Mouse (Mus musculus): ENCODE measurements around the gene Cltrn.

Cltrn gene

DNA sequence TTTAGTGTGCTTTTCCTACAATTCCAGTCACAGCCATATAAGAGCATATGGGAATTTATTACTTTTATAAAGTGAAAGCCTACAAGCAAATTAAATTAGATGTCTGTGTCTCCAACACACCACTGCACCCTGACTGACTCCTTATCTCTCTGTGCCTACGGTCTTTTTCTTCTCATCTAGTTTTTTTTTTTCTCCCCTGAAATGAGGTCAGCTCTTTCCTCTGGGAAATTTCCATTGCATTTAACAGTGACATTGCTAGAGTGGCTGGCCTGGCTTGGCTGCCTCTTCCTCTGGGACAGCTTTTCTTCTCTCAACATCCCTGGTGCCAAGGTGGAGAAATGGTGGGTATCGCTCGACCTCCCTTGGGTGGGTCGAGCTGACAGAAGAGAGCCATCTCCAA lies at the start of gene Cltrn:
TSS of gene Cltrn (plus strand) at position 249 of the 400 bp plus-strand sequence.
- DNase-seq (ENCODE audit: extremely low read depth, low read depth, low spot score), result no peak

DNA sequence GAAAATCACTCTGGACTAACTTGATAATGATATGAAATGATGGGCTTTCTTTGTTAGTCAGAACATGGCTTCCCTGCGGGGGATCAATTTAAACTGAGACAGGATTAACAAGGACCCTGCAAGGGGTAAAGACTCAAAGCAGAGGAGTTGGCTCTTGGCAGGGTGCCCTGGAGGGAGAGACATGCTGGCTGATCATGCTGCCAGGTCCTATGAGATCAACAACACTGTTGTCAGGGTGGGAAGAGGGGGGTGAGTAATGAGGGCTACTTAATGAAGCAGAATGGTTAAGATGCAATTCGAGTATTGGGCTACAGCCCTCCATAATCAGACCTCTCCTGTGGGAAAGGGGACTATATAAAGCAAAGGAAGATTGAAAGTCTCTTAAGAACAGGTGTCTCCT lies 49.7 kb upstream of the Cltrn start:
- DNase-seq (ENCODE audit: extremely low read depth, low read depth, low spot score), result no peak

DNA sequence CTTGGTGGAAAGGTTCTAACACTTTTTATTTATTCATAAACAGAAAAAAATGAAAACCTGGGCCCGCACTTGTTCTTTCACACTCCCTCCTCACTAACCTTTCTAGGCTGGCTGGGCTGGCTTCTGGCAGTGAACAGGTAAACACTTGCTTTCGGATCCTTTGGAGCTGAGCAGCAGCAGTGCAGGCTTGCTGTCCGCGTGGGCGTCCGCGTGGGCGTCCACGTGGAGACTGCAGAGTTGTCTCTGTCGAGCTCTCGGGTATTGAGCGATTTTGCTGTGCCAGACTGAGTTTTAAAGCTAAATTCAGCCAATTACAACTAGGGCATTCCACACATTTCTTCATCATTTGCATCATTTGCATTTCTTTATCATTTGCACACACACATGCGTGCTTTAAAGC lies 46.6 kb upstream of the Cltrn start:
- no peak for DNase-seq (ENCODE audit: extremely low read depth, low read depth, low spot score)

DNA sequence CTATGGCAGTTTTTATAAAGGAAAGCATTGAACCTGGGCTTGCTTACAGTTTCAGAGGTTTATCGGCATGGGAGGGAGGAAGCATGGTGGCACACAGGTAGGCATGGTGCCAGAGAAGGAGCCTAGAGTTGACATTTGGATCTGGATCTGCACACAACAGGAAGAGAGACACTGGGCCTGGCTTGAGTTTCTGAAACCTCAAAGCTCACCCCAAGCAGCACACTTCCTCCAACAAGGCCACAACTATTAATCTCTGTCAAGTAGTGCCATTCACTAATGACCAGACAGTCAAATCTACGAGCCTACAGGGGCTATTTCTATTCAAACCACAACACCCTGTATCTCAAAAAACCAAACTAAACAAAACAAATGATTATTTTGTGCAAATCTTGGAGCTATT lies 41.9 kb upstream of the Cltrn start:
- no peak for DNase-seq (ENCODE audit: extremely low read depth, low read depth, low spot score)

DNA sequence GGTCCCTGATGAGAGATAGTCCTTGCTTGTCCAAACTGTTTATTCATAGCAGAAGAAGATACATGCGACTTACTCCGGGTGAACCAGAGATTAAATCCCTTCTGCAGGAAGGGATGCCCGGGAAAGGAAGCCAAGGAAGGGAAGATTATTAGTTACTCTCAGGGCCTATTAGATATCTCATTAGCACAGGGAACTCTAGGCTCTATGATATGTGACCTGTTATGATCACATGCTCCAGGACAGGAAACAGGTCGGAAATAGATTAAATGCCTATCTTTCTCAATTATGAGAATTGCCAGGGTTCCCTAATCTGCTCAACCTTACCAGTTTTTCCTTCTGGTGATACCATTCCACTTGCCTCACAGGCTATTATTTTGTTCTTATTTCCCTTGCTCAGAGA lies 32.9 kb upstream of the Cltrn start:
- DNase-seq (ENCODE audit: extremely low read depth, low read depth, low spot score), result no peak

DNA sequence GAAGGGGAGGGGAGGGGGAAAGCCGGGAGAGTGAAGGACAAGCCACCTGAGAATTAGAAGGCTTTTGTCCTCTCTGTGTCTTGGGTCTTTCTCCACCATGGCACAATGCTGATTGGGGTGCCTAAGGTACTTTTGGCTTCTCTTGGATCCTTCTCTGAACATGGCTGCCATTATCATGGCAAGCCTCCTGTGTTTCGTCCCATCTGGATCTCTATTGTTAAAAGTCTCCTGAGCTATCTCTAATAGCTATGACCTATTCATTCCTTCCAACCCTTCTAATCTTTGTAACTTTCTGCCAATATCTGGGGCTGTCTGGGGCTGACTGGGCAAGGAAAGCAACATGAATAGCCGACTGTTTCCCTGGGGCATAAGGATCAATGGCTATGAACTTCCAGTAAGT lies 30.1 kb upstream of the Cltrn start:
- DNase-seq (ENCODE audit: extremely low read depth, low read depth, low spot score), result no peak

DNA sequence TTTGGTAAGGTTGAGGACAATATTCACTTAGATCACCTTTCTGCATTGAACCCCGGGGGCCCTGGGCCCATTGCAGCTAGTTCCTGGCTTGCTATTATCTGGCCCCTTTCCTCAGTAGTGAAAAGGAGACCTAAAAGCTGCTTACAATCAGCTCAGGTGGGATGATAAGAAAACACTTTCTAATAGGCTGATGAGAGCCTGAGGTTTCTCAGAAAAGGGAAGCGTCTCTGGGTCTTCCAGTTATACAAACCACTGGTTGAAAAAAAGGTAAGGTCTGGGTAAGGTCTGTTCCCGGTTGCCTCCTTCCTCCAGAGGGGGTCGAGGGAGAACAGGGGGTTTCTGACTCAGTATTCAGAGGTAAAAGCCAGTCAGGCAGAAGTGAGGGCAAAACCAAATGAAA lies 29.6 kb upstream of the Cltrn start:
- DNase-seq (ENCODE audit: extremely low read depth, low read depth, low spot score), result no peak

DNA sequence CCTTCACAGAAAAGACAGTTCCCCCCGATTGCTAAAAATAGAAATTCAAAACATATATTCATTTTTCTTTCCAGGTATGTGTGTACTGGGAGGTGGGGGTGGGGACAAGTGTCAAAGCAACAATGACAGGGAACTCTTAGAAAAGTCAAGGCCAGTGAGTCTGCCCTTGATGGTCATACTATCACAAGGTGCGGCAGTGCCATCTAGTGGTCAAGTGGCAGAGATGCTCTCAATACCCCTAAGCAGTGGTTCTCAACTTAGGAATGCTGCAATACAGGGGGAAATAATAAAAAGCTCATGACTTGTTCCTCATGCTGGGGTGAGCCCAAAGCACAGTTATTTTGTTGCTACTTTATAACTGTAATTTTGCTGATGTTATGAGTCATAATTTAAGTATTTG lies 22.4 kb upstream of the Cltrn start:
- DNase-seq (ENCODE audit: extremely low read depth, low read depth, low spot score), result no peak

DNA sequence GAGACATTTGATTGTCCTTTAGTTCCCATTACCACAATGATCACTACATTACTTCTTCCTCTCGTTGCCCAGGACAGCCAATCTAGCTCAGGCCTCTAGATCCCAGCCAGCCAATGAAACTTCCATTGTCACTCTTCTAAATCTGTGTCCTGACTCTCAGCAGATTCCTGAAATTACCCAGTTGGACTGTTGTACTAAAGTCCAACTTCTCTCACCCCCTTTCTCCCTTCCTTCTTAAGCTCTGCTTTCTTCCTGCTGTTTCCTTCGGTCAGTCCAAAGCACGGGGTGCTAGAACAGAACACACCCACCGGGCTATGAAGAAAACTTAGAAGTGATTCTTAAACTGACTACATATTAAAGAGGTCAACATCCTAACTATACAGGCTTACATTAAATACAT lies 19.7 kb upstream of the Cltrn start:
- no peak for DNase-seq (ENCODE audit: extremely low read depth, low read depth, low spot score)

DNA sequence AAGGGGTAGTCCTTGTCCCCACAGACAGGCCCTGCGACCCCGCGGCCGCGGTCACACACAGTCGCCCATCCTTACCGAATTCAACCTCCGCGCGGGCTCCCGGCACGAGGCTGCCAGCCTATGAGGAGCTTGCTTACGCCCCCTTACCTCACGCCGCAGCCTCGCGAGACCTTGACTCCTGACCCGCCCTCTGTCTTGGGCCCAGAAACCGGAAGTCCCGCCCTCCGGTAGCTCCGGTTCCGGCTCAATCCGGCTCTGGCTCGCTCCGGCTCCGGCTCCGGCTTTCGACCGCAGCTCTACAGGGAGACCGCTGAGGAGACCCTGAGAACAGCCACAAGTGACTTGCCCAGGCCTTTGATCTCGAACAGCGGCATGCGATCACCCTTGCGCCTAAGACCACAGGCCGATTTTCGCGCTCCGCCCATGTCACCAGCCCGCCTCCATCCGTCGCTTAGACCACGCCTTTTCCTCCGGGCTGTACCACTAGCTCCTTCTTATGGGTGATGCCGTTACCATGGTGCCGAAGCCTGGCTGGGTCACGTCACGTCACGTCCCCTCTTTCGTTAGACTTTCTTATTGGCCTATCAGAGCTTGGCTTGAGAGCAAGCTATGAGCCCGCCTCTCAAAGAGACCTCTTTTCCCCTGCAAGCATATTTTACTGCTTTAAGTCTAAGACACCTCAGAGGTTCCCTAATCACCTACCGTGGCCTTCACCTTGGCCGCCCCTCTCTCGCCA lies 12.4 kb upstream of the Cltrn start, which contains the start of gene Siah1b:
TSS of gene Siah1b (minus strand) at position 454 of the 736 bp plus-strand sequence.
- DNase-seq (ENCODE audit: extremely low read depth, low read depth, low spot score), result peak; percentile 49

DNA sequence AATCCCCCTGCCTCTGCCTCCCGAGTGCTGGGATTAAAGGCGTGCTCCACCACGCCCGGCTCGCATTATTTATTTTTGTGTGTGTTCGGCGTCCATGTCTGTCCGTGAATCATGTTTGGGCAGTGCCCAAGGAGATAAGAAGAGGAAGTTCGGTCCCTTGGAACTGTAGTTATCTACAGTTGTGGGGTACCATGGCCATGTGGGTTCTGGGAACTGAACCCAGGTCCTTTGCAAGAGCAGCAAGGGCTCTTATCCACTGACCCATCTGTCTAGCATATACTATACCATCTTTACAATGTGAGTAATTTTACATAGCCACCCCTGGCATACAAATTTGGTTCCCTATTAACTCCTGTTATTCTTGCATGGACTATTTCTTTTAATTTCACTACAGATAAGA lies 6.6 kb upstream of the Cltrn start:
- DNase-seq (ENCODE audit: extremely low read depth, low read depth, low spot score), result no peak

DNA sequence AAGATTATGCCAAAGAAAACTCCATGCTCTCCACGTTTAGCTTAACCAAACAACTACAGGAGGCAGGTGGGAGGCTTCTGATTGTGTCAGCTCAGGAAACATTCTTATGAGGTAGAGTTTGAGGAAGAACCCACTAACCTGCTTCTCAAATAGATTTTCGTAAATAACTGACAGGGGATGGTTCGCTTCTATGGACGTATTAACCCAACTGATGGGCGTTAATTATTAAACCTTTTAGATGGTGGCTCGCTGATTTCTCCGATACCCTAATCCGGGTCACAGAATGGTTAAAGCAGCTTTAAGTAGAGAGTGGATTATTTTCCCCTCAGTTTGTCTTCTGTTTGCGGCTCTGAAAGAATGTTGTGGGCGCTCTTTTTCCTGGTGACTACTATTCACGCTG lies 1.3 kb downstream of the Cltrn start:
- no peak for DNase-seq (ENCODE audit: extremely low read depth, low read depth, low spot score)

DNA sequence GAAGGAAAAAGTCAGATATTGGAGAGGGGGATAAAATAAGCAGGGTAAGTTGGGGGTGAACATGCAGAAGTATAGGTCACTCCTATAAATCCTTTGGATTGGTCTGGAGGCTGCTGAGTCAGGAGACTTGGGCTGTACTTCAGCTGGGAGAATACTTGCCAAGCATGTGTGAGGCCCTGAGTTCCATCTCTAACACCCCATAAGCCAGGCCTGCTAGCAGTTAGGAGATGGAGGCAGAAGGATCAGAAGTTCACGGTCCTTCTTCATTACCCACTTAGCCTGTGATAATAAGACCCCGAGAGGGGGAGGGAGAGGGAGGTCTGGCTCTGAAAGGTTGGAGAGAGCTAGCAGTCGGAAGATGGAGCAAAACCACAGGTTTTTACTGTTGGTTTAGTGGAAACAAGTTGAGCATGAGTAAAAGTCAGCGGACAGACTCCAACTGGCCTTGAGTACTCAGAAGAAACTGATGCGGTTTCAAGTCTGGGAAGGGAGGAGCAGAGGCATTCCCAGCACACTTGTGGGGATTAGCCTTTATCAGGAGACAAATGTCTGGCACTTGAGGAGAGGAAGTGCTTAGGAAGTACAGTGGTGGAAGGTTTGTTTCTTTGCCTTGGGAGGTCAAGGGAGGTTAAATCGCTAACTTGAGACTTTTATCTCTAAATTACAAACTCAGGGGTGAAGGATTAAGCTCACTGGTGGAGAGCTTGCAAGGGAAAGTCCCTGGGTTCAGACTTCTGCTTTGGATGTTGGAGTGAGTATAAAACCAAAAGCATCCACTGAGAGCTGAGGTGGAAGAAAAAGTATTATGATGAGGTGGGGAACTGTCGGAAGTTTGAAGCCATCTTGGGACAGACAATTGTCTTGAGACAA lies 3.9 kb downstream of the Cltrn start:
- no peak for DNase-seq (ENCODE audit: extremely low read depth, low read depth, low spot score)

DNA sequence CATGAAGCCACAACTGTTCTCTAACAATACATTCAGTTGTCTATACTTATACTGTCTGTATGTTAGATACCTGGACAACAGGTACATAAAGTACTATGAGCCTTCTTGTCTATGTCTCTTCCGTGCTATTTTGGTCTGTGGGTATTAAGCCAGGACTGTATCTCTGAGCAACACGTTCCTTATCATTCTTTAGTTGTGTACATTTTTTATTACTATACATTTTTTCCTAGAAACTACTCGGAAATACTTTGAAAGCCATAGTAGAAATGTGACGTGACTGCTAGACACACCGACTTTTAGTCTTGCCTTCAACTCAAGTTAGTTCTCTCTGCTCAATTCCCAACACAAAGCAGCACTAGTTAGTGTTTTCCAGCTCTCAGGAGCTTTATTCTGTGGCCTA lies 4.8 kb downstream of the Cltrn start:
- DNase-seq (ENCODE audit: extremely low read depth, low read depth, low spot score), result no peak

DNA sequence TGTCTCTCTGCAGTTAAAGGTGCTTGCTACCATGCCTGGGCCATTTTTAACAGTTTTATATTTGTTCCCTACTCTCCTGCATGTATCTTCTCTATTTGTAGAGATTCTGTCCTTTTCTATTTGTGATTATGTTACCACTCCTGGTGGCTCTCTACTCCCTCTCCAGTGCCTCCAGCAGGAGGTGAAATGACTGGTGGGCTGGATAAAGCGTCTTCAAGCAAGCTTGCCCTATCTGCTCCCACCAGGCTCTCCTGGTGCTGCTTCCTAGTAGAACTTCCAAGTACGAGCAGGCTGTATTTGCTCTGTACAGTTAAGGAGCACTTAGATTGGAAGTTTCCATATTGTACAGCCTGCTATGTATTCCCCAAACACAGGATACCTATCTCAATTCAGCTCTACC lies 7.2 kb downstream of the Cltrn start:
- no peak for DNase-seq (ENCODE audit: extremely low read depth, low read depth, low spot score)

DNA sequence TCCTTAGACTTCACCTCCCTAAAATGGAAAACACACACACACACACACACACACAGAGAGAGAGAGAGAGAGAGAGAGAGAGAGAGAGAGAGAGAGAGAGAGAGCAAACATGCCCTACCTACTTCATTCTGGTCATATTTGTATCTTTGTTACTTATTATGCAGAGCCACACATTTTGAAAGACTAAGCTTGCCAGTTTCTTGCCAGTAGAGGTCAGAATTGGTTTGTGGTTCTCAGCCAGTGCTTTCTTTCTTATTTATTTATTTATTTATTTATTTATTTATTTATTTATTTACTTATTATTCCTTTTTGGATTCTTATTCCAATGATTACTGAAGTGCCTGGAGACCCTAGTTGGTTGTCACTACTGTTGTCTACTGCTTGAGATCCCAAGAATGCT lies 12.9 kb downstream of the Cltrn start:
- DNase-seq (ENCODE audit: extremely low read depth, low read depth, low spot score), result no peak

DNA sequence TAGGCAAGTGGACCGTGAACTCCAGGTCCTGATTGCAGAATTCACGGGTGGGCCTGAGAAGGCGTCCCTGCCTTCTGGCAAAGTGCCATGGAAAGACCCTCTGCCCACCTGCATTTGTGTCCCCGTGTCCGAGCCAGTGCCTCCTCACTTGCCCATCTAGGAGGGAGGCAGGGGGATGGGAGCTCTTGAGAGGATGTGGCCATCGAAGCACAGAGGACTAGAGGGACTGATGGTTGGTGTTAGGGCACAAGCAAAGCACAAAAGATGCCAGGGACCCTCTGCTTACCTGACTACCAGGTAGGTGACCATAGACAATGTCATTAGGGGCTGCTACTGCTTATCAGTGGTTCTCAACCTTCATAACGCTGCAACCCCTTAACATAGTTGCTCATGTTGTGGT lies 13.6 kb downstream of the Cltrn start:
- DNase-seq (ENCODE audit: extremely low read depth, low read depth, low spot score), result no peak

DNA sequence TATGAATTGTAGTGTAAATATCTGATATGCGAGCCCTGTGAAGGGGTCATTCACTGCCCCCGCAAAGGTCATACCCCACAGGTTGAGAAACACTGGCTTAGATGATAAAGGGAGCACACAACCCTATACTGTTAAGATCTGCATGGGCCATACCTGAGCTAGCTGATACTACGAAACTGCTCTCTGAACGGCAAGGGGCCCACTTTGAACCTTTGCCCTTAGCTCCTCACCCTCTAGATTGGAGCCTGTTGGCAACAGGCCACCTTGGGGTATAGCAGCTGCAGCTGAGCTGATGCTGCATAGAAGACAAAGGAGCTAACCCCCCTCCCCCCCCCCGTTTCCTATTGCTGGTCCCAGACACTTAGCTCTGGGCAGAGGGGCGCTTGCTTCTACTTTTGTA lies 14.0 kb downstream of the Cltrn start:
- no peak for DNase-seq (ENCODE audit: extremely low read depth, low read depth, low spot score)

DNA sequence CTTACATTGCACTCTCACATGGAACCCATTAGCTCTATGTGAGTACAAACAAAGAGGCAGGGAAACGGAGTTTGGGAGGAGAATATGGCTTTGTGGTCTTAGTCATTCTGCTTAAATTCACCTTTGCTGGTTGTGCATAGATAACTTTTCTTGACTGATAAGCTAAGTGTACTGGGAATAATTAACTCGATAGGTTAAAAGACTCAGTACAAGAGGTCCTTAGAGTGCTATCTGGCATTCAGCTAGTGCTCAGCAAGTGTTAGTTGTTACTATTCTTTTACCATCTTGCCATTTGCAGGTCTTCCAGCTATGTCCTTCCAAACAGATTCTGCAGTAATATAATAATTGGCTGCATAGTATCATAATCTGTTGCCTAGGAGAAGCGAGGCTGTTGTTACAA lies 22.5 kb downstream of the Cltrn start:
- no peak for DNase-seq (ENCODE audit: extremely low read depth, low read depth, low spot score)

DNA sequence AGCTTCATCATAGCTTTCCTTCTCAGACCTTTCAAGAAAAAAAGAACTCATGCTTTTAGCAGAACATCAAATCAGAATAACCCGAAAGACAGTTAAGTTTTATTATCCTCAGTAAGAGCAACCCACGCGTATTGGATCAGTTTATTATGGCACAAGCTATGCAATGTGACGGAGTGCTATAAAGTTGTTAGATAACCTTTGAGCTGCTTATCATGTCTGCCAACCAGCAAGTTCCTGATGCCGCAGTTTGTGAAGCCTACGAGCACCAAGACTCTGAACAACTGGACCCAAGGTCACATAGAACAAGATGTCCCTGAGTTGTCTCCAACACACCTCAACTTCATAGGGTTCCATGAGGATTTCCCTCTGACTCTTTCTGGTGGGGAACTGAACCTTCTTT lies 25.1 kb downstream of the Cltrn start:
- DNase-seq (ENCODE audit: extremely low read depth, low read depth, low spot score), result no peak

DNA sequence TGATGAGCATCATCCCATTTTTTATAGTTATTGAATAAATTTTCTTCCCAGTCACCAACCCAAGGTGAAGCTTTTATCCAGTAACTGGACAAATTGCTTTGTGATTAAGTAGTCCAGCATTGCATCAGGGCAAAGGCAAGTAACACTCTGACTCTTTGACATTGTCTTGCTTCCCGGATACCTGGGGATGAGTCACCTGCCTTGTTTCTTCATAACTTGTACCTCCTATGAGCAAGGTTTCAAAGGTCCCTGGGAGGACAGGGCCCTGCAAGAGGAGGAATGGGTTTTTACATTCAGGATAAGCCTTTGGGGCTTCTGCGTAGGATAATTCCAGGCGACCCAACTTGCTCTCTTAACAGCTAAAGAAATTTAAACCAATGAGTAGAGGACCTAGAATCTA lies 35.3 kb downstream of the Cltrn start:
- no peak for DNase-seq (ENCODE audit: extremely low read depth, low read depth, low spot score)

DNA sequence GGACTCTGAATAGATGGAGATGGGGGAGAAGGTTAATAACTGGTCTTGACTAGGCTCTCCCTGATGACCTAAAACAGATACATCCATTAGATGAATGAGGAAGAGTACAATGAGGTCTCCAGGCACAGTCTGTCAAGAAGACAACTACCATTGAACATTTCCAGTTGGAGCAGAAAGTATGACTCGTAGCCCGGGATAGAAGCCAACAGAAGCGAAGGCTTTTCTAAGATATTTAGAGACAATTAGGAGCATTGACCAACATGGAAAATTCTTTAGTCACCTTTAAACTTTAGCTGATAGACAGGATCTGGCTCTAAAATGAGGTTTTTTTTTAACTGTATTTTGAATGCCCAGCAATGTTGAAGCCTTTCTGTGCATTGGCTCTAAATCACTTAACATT lies 44.9 kb downstream of the Cltrn start:
- no peak for DNase-seq (ENCODE audit: extremely low read depth, low read depth, low spot score)

All from fat pad, adult 2 months (tissue).